ENCODE assay signal across 13 mouse cellular contexts in genomic region chr2:75477076-75477475, GRCm38 (mm10).
"Had no signal": no experiment of that assay in that cellular context is flagged by ENCODE, and none has a peak within 500 bp of the region (broad histone marks: within the 10 kb centered on the region; RNA-seq: fewer than 3 reads in every experiment).

No protein-coding gene starts in this region.

- ATAC-seq: lung, postnatal 0 days; midbrain, embryonic 15.5 days had no signal

- H3K4me3 ChIP-seq: layer of hippocampus, adult 2 months; limb, embryonic 13.5 days; midbrain, embryonic 15.5 days; neural tube, embryonic 12.5 days had no signal

- H3K4me2 ChIP-seq: limb, embryonic 13.5 days; midbrain, embryonic 15.5 days; neural tube, embryonic 12.5 days had no signal

- H3K4me1 ChIP-seq: neural tube, embryonic 12.5 days had no signal

- H3K27me3 ChIP-seq: midbrain, embryonic 15.5 days; neural tube, embryonic 12.5 days had no signal

- DNase-seq: kidney, adult 11 months; kidney, adult 9 months; kidney, postnatal 4 days; lung, adult 2 months; lung, postnatal 36 days; thymus, postnatal 4 days had no signal

- H3K9ac ChIP-seq: limb, embryonic 13.5 days; liver, embryonic 14.5 days; midbrain, embryonic 15.5 days; neural tube, embryonic 12.5 days had no signal

- H3K27ac ChIP-seq: kidney, postnatal 0 days; layer of hippocampus, adult 2 months; limb, embryonic 13.5 days; liver, embryonic 14.5 days; midbrain, embryonic 15.5 days; neural tube, embryonic 12.5 days had no signal

- H3K36me3 ChIP-seq: limb, embryonic 13.5 days; midbrain, embryonic 15.5 days; neural tube, embryonic 12.5 days had no signal

- H3K9me3 ChIP-seq: limb, embryonic 13.5 days; midbrain, embryonic 15.5 days; neural tube, embryonic 12.5 days had no signal
